Mouse (Mus musculus): ENCODE data around the gene Gstt2. TPM values are rescaled to one million over a fixed set of nuclear protein-coding genes. Genes with fewer than 3 reads are reported as not detected.

Gstt2 gene
- polyA plus RNA-seq, 1 experiment, result 21.0 TPM

DNA sequence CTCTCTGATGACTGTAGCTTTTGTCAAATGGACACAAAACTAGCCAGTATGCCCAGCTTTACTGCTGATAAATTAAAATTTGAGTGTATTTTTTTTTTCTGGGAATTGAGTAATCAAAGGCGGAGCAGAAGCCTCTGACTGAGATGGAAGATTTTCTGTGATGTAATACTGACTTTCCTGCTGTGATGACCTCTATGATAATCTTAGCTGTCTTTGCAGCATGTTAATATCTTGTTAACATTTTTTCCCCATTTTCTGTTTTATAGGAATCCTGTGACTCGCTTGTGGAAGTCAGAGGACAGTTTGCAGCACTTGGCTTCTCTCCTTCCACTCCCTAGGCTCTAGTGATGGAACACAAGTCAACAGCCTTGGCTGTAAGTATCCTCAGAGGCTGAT lies 7.0 kb downstream of the Gstt2 start:
- 91% methylated on average over 2 of the region's 2 CpGs for WGBS
- peaks cover 18% of the 10 kb centered on the region for H3K4me1 ChIP-seq (ENCODE audit: control insufficient read depth, insufficient read depth, low read length)
- no peak for DNase-seq
- no peaks in the 10 kb centered on the region for H3K27me3 ChIP-seq (ENCODE audit: control insufficient read depth, insufficient read depth, low read length)
- no peak overlapping the region for H3K4me3 ChIP-seq (replicated peaks; ENCODE audit: insufficient read depth, low read depth, low read length)
- H3K27ac ChIP-seq (ENCODE audit: insufficient read depth, low read length), result no peak overlapping the region
- TF ChIP-seq POLR2A (IDR thresholded peaks at IDR 0.05; ENCODE audit: borderline replicate concordance, insufficient read depth, low read length) (no peak), CTCF (IDR thresholded peaks at IDR 0.05; ENCODE audit: borderline replicate concordance, insufficient read depth, low read depth, low read length) (no peak)

DNA sequence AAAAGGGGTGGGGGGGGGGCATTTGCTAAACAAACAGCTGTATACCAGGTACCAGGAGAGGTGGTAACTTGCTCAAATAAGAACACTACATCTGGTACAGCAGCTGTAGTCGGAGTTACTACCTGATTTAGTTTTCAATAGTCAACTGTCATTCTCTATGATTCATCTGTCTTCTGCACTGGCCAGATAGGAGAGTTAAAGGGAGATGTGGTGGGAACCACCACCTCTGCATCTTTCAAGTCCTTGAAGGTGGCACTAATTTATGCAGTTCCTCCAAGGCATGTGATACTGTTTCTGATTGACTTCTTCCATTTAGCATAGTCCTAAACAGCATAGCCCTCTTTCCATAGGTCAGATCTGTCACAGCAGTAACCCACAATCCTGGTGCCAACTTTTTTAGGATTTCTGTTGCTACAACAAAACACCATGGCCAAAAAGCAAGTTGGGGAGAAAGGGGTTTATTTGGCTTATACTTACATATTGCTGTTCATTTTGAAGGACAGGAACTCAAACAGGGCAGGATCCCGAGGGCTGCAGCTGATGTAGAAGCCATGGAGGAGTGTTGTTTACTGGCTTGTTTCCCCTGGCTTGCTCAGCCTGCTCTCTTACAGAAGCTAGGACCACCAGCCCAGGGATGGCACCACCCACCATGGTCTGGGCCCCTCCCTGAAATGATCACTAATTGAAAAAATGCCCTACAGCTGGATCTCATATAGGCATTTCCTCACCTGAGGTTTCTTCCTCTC lies 7.5 kb downstream of the Gstt2 start:
- Histone ChIP-seq H3K27ac (ENCODE audit: insufficient read depth, low read length) (no peak overlapping the region), H3K4me3 (replicated peaks; ENCODE audit: insufficient read depth, low read depth, low read length) (no peak overlapping the region), H3K4me1 (ENCODE audit: control insufficient read depth, insufficient read depth, low read length) (peaks cover 18% of the 10 kb centered on the region), H3K27me3 (ENCODE audit: control insufficient read depth, insufficient read depth, low read length) (no peaks in the 10 kb centered on the region)
- no peak for DNase-seq
- WGBS, result 84% methylated on average over 2 of the region's 2 CpGs
- TF ChIP-seq CTCF (IDR thresholded peaks at IDR 0.05; ENCODE audit: borderline replicate concordance, insufficient read depth, low read depth, low read length), result no peak
- no peak for TF ChIP-seq POLR2A (IDR thresholded peaks at IDR 0.05; ENCODE audit: borderline replicate concordance, insufficient read depth, low read length)

DNA sequence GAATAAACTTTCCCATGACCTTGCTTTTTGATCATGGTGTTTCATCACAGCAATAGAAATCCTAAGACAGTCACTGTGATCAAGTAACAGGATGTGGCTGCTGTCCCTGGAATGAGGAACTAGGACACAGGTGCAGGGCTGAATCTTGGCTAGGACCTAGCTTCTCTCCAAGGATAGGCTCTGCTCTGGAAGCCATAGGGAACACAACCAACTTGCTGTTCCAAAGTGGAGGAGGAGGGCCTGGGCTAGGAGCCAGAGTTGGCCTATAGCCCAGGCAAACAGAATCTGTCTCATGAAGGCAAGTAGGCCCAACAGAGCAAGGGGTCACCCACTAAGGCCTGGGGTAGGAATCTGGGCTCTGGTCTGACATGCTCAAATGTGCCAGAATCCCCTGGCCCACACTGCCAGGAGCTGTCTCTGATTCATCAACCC lies 8.7 kb downstream of the Gstt2 start:
- Histone ChIP-seq H3K4me1 (ENCODE audit: control insufficient read depth, insufficient read depth, low read length) (peaks cover 15% of the 10 kb centered on the region), H3K27me3 (ENCODE audit: control insufficient read depth, insufficient read depth, low read length) (no peaks in the 10 kb centered on the region), H3K27ac (ENCODE audit: insufficient read depth, low read length) (peak overlapping the region; percentile 68), H3K4me3 (replicated peaks; ENCODE audit: insufficient read depth, low read depth, low read length) (no peak overlapping the region)
- DNase-seq, result peak; percentile 77 to 88
- TF ChIP-seq POLR2A (IDR thresholded peaks at IDR 0.05; ENCODE audit: borderline replicate concordance, insufficient read depth, low read length) (no peak), CTCF (IDR thresholded peaks at IDR 0.05; ENCODE audit: borderline replicate concordance, insufficient read depth, low read depth, low read length) (no peak)

DNA sequence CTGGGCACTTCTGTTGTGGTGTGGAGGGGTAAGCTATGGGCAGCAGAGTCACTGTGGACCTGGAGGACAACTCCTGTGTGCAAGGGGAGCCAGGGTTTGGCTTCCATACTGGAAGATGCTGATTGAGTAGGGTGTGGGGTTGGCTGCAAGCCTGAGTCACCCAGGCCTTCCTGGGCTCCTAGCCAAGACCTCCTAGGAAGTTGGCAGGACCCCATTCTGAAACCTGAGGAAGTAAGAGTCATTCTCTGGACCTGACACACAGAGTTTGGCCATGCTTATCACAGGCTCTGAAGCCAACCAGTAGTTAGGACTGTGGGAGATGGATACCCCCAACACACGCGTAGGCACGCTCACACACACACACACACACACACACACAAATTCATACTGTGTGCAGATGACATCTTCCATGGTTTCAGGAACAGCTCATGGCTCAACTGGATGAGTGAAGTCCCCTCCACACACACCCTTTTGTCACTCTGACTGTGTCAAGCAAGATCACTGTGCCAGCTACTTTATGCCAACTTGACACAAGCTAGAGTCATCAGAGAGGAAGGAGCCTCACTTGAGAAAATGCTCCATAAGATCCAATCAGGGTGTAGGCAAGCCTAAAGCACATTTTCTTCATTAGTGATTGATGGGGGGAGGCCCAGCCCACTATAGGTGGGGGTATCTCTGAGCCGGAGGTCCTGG lies 9.4 kb downstream of the Gstt2 start:
- 11% methylated on average over 4 of the region's 4 CpGs for WGBS
- Histone ChIP-seq H3K27ac (ENCODE audit: insufficient read depth, low read length) (peak overlapping the region; percentile 68), H3K27me3 (ENCODE audit: control insufficient read depth, insufficient read depth, low read length) (no peaks in the 10 kb centered on the region), H3K4me3 (replicated peaks; ENCODE audit: insufficient read depth, low read depth, low read length) (no peak overlapping the region), H3K4me1 (ENCODE audit: control insufficient read depth, insufficient read depth, low read length) (peaks cover 15% of the 10 kb centered on the region)
- no peak for TF ChIP-seq CTCF (IDR thresholded peaks at IDR 0.05; ENCODE audit: borderline replicate concordance, insufficient read depth, low read depth, low read length)
- TF ChIP-seq POLR2A (IDR thresholded peaks at IDR 0.05; ENCODE audit: borderline replicate concordance, insufficient read depth, low read length), result no peak
- peak; percentile 46 to 57 for DNase-seq

DNA sequence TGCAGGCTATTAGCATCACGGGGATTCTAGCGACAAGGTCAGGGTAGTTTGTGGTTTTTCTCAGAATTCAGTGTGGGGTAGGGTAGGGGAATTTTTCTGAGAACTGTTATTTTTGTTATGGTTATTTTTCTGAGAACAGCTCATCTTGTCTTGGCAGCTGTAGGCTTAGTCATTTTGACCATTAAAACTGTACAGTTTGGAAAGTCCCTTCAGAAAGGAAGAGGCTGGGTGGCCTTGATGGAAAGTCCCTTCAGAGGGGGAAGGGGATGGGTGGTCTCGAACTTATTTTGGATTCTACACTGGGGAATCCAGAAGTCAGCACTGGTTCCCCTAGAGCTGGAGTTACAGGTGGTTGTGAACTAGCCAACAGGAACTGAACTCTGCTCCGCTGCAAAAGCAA lies 12.7 kb downstream of the Gstt2 start:
- TF ChIP-seq POLR2A (IDR thresholded peaks at IDR 0.05; ENCODE audit: borderline replicate concordance, insufficient read depth, low read length) (no peak), CTCF (IDR thresholded peaks at IDR 0.05; ENCODE audit: borderline replicate concordance, insufficient read depth, low read depth, low read length) (no peak)
- WGBS, result 89% methylated on average over 4 of the region's 4 CpGs

DNA sequence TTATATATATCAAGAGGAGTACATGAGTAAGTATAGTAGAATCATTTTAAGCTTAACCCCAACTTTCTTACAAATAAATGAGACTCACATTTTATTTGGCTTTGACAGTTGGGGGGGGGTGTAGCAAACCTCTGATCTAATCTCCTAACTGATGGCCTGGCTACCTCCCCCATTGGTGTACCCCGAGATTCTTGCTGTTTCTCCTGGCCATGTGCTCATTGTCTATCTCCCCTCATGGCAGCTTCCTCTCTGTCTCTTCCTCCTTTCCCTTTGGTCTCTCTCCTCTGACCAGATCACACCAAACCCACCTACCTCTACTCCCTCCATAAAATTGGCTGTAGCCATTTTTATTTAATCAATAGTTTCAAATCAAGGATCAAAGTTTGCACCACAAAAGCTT lies 13.4 kb downstream of the Gstt2 start:
- TF ChIP-seq POLR2A (IDR thresholded peaks at IDR 0.05; ENCODE audit: borderline replicate concordance, insufficient read depth, low read length) (no peak), CTCF (IDR thresholded peaks at IDR 0.05; ENCODE audit: borderline replicate concordance, insufficient read depth, low read depth, low read length) (no peak)
- DNase-seq, result no peak
- Histone ChIP-seq H3K27me3 (ENCODE audit: control insufficient read depth, insufficient read depth, low read length) (no peaks in the 10 kb centered on the region), H3K27ac (ENCODE audit: insufficient read depth, low read length) (no peak overlapping the region), H3K4me1 (ENCODE audit: control insufficient read depth, insufficient read depth, low read length) (peaks cover 14% of the 10 kb centered on the region), H3K4me3 (replicated peaks; ENCODE audit: insufficient read depth, low read depth, low read length) (no peak overlapping the region)
- 96% methylated on average over 1 of the region's 1 CpGs for WGBS

More for the DNA sequence above, 12.7 kb downstream of the Gstt2 start:
- H3K4me1 ChIP-seq (ENCODE audit: control insufficient read depth, insufficient read depth, low read length), result peaks cover 15% of the 10 kb centered on the region
- no peak for DNase-seq
- no peak overlapping the region for H3K27ac ChIP-seq (ENCODE audit: insufficient read depth, low read length)
- H3K27me3 ChIP-seq (ENCODE audit: control insufficient read depth, insufficient read depth, low read length), result no peaks in the 10 kb centered on the region
- no peak overlapping the region for H3K4me3 ChIP-seq (replicated peaks; ENCODE audit: insufficient read depth, low read depth, low read length)

DNA sequence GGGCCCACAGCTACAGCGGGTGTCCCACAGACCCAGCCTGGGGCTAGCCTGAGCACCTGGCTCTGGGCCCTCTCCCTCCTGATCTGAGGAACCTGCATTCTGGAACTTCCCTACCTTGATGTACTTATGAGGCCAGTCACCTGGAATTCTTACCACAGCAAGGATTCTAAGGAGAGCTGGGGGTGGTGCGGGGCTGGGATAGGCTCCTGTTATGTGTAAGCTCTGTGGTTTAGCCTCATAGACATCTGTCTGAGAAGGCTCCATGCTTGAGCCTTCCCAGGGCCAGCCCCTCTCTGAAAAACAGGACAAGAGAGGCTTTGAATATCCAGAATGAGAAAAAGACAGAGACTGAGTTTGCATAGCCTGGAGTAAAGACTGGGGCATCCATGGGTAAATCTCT lies 14.8 kb downstream of the Gstt2 start, which contains the start of gene Gstt4:
TSS of gene Gstt4 (minus strand) at position 101 of the 400 bp plus-strand sequence.
- Histone ChIP-seq H3K4me1 (ENCODE audit: control insufficient read depth, insufficient read depth, low read length) (peaks cover 2% of the 10 kb centered on the region), H3K4me3 (replicated peaks; ENCODE audit: insufficient read depth, low read depth, low read length) (no peak within 1 kb of the TSS), H3K27ac (ENCODE audit: insufficient read depth, low read length) (no peak within 1 kb of the TSS), H3K27me3 (ENCODE audit: control insufficient read depth, insufficient read depth, low read length) (no peaks in the 10 kb centered on the region)
- no peak for TF ChIP-seq CTCF (IDR thresholded peaks at IDR 0.05; ENCODE audit: borderline replicate concordance, insufficient read depth, low read depth, low read length)
- no peak for TF ChIP-seq POLR2A (IDR thresholded peaks at IDR 0.05; ENCODE audit: borderline replicate concordance, insufficient read depth, low read length)
- no peak for DNase-seq
- 93% methylated on average over 2 of the region's 2 CpGs for WGBS

DNA sequence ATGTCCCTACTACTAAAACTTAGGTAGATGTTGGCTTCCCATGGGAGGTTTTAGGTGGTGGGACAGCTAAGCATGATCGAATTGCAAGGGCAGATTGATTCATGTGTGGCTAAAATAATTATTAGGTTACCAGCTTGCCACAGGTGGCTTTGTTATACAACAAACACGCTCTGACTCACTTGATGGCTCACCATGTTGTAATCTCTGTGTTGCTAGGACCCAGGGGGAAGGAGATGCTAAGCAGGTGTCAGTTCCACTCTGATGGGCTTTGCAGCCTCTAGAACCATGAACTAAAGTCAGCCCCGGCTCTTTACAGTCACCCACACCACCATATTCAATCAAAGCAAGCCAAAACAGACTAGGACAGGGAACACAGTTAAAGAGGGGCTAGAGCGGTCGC lies 17.3 kb downstream of the Gstt2 start:
- H3K4me1 ChIP-seq (ENCODE audit: control insufficient read depth, insufficient read depth, low read length), result no peaks in the 10 kb centered on the region
- H3K27me3 ChIP-seq (ENCODE audit: control insufficient read depth, insufficient read depth, low read length), result no peaks in the 10 kb centered on the region
- H3K27ac ChIP-seq (ENCODE audit: insufficient read depth, low read length), result no peak overlapping the region
- no peak overlapping the region for H3K4me3 ChIP-seq (replicated peaks; ENCODE audit: insufficient read depth, low read depth, low read length)
- 84% methylated on average over 5 of the region's 5 CpGs for WGBS
- TF ChIP-seq CTCF (IDR thresholded peaks at IDR 0.05; ENCODE audit: borderline replicate concordance, insufficient read depth, low read depth, low read length) (no peak), POLR2A (IDR thresholded peaks at IDR 0.05; ENCODE audit: borderline replicate concordance, insufficient read depth, low read length) (no peak)
- DNase-seq, result no peak
